Mouse (Mus musculus) c-Kit-positive CD71-positive TER-119-negative erythroid progenitor cells, embryonic 14.5 days (primary cell): Measurements from ENCODE around the gene Irs1.
A peak's percentile ranks its signal among the peaks of the same experiment; 100 is the strongest.

Experiments used
- DNase-seq: peaks from one replicate; pipeline ENCODE4 v3.0.0-alpha.2; 2013; ENCODE audit warnings: low read depth

Gene Irs1

GRCm38 (mm10) chr1:82291151-82291797 lies at the start of gene Irs1:
TSS of gene Irs1 (minus strand) at chr1:82291416.
- no peak for DNase-seq

GRCm38 (mm10) chr1:82334506-82334905 lies 43.3 kb upstream of the Irs1 start:
- no peak for DNase-seq

- DNase-seq = no peak
Observed at GRCm38 (mm10) chr1:82329954-82330247, 38.7 kb upstream of the Irs1 start.

- DNase-seq = no peak
Observed at GRCm38 (mm10) chr1:82329237-82329953, 38.2 kb upstream of the Irs1 start.

GRCm38 (mm10) chr1:82328033-82328775 lies 37.0 kb upstream of the Irs1 start:
- DNase-seq = no peak

GRCm38 (mm10) chr1:82326120-82326519 lies 34.9 kb upstream of the Irs1 start:
- no peak for DNase-seq

- DNase-seq = no peak
Observed at GRCm38 (mm10) chr1:82324131-82324785, 33.0 kb upstream of the Irs1 start.

GRCm38 (mm10) chr1:82321441-82321840 lies 30.2 kb upstream of the Irs1 start:
- no peak for DNase-seq

- DNase-seq = no peak
Observed at GRCm38 (mm10) chr1:82320864-82321263, 29.6 kb upstream of the Irs1 start.

GRCm38 (mm10) chr1:82320456-82320855 lies 29.2 kb upstream of the Irs1 start:
- DNase-seq = no peak

- peak; percentile 22 for DNase-seq
Observed at GRCm38 (mm10) chr1:82316746-82317126, 25.5 kb upstream of the Irs1 start.

- DNase-seq = peak; percentile 93
Observed at GRCm38 (mm10) chr1:82316111-82316745, 25.0 kb upstream of the Irs1 start, which contains the start of gene Rhbdd1. TSS of gene Rhbdd1 (plus strand) at chr1:82316452.

- no peak for DNase-seq
Observed at GRCm38 (mm10) chr1:82304483-82304882, 13.3 kb upstream of the Irs1 start.

- DNase-seq = no peak
Observed at GRCm38 (mm10) chr1:82298586-82298985, 7.4 kb upstream of the Irs1 start.

GRCm38 (mm10) chr1:82294102-82294501 lies 2.9 kb upstream of the Irs1 start:
- DNase-seq = no peak

GRCm38 (mm10) chr1:82292771-82293170 lies 1.6 kb upstream of the Irs1 start:
- DNase-seq = no peak

- DNase-seq = no peak
Observed at GRCm38 (mm10) chr1:82291930-82292712, 905 bp upstream of the Irs1 start.

GRCm38 (mm10) chr1:82290723-82291150 lies 479 bp downstream of the Irs1 start:
- no peak for DNase-seq

GRCm38 (mm10) chr1:82289990-82290681 lies 1.1 kb downstream of the Irs1 start:
- no peak for DNase-seq

- DNase-seq = no peak
Observed at GRCm38 (mm10) chr1:82289116-82289989, 1.9 kb downstream of the Irs1 start.
